Mouse (Mus musculus): ENCODE data around the gene Gm13276. TPM values are rescaled to one million over a fixed set of nuclear protein-coding genes. Genes with fewer than 3 reads are reported as not detected.
"Not testable (repeated sequence)": the region's sequence is repeated elsewhere in the genome, so short reads cannot be mapped to it uniquely, and the experiment has no call there.

The Gm13276 gene
- polyA plus RNA-seq, 1 experiment: not detected

DNA sequence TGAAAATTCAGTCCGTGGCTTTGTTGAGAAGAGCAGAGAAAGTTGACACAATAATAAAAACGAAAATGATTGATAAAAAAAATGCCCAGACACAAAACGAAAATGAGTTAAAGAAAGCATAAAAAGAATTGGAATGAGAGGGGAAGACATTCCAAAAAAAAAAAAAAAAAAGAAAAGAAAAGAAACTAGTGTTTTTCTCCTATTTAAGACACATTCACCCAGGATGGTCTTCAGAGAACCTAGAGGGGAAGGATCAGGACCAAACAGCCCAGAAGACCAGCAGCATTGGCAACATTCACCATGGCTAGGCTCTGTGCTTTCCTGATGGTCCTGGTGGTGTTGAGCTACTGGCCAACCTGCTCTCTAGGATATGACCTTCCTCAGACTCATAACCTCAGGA lies 30.4 kb downstream of the Gm13276 start, which contains the start of gene Ifna7:
Gene Ifna7 (plus strand): TSS at position 301 of the 400 bp plus-strand sequence.
- Histone ChIP-seq H3K4me3 (ENCODE audit: low read depth, low read length) (no peak within 1 kb of the TSS), H3K36me3 (ENCODE audit: control insufficient read depth, insufficient read depth, low read length) (no peaks in the 10 kb centered on the region), H3K27me3 (ENCODE audit: control insufficient read depth, insufficient read depth, low read length) (no peaks in the 10 kb centered on the region; the same call in 1 of the 2 replicates), H3K4me1 (ENCODE audit: control insufficient read depth, insufficient read depth, insufficient read length, low read length) (no peaks in the 10 kb centered on the region), H3K27ac (ENCODE audit: insufficient read depth, low read depth, low read length) (no peak within 1 kb of the TSS)
- TF ChIP-seq CTCF (IDR thresholded peaks at IDR 0.05; ENCODE audit: extremely low read depth, insufficient read length, insufficient replicate concordance, low read depth, low read length) (no peak), POLR2A (IDR thresholded peaks at IDR 0.05; ENCODE audit: low read depth, low read length) (no peak)
- 51% methylated on average over 3 of the region's 3 CpGs for whole genome bisulfite sequencing

DNA sequence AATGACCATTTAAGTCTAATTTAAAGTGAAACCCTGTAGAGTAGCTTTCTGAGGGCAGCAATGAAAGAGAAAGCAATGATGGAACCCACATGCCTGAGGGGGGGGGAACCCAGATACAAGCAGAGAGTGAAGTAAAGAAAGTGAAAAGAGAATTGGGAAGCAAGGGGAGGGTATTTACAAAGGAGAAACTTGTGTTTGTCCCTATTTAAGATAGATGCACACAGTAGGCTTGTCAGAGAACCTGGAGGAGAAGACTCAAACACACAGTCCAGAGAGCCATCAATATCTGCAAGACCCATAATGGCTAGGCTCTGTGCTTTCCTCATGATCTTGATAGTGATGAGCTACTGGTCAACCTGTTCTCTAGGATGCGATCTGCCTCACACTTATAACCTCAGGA lies 34.1 kb downstream of the Gm13276 start, which contains the start of gene Ifna11:
Gene Ifna11 (plus strand): TSS at position 301 of the 400 bp plus-strand sequence.
- Histone ChIP-seq H3K4me1 (ENCODE audit: control insufficient read depth, insufficient read depth, insufficient read length, low read length) (no peaks in the 10 kb centered on the region), H3K27me3 (ENCODE audit: control insufficient read depth, insufficient read depth, low read length) (no peaks in the 10 kb centered on the region; the same call in 1 of the 2 replicates), H3K36me3 (ENCODE audit: control insufficient read depth, insufficient read depth, low read length) (no peaks in the 10 kb centered on the region), H3K27ac (ENCODE audit: insufficient read depth, low read depth, low read length) (no peak within 1 kb of the TSS), H3K4me3 (ENCODE audit: low read depth, low read length) (no peak within 1 kb of the TSS)
- TF ChIP-seq POLR2A (IDR thresholded peaks at IDR 0.05; ENCODE audit: low read depth, low read length): no peak
- no peak for TF ChIP-seq CTCF (IDR thresholded peaks at IDR 0.05; ENCODE audit: extremely low read depth, insufficient read length, insufficient replicate concordance, low read depth, low read length)
- WGBS: 83% methylated on average over 1 of the region's 1 CpGs

DNA sequence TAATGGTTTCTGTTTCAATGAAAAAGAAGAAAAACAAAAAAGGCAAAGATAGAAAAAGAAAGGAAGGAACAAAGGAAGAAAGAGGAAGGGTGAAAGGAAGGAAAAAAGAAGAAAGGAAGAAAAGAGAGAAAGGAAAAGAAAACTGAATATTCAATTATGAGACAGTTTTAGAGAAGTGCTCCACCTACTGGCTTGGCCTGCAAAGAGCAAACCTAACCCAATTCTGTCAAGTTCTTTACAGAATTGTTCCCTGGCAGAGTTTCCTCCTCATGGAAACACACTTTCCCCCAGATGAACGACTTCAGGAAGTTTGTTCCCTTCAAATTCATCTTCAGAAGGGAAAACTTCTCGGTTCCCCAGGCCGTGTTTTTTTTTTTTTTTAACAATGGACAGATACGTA lies 37.5 kb downstream of the Gm13276 start:
- H3K4me1 ChIP-seq (ENCODE audit: control insufficient read depth, insufficient read depth, insufficient read length, low read length): no peaks in the 10 kb centered on the region
- H3K36me3 ChIP-seq (ENCODE audit: control insufficient read depth, insufficient read depth, low read length): no peaks in the 10 kb centered on the region
- H3K4me3 ChIP-seq (ENCODE audit: low read depth, low read length): no peak overlapping the region
- no peak overlapping the region for H3K27ac ChIP-seq (ENCODE audit: insufficient read depth, low read depth, low read length)
- H3K27me3 ChIP-seq (ENCODE audit: control insufficient read depth, insufficient read depth, low read length): no peaks in the 10 kb centered on the region; the same call in 1 of the 2 replicates
- no peak for TF ChIP-seq CTCF (IDR thresholded peaks at IDR 0.05; ENCODE audit: extremely low read depth, insufficient read length, insufficient replicate concordance, low read depth, low read length)
- no peak for TF ChIP-seq POLR2A (IDR thresholded peaks at IDR 0.05; ENCODE audit: low read depth, low read length)
- WGBS: 27% methylated on average over 4 of the region's 4 CpGs

DNA sequence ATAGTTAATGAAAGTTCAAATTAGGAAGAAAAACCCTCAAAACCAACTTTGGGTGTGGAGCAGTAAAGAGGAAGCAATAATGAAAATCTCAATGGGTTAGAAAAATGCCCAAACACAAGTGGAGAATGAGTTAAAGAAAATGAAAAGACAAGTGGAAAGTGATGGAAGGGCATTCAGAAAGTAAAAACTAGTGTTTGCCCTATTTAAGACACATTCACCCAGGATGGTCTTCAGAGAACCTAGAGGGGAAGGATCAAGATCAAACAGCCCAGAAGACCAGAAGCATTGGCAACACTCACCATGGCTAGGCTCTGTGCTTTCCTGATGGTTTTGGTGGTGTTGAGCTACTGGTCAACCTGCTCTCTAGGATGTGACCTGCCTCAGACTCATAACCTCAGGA lies 41.6 kb downstream of the Gm13276 start, which contains the start of gene Ifna6:
Gene Ifna6 (plus strand): TSS at position 301 of the 400 bp plus-strand sequence.
- not testable (repeated sequence) for H3K27ac ChIP-seq (ENCODE audit: insufficient read depth, low read depth, low read length); H3K4me3 ChIP-seq (ENCODE audit: low read depth, low read length); H3K4me1 ChIP-seq (ENCODE audit: control insufficient read depth, insufficient read depth, insufficient read length, low read length); H3K27me3 ChIP-seq (ENCODE audit: control insufficient read depth, insufficient read depth, low read length); H3K36me3 ChIP-seq (ENCODE audit: control insufficient read depth, insufficient read depth, low read length)

- 22% methylated on average over 4 of the region's 4 CpGs for WGBS
- H3K36me3 ChIP-seq (ENCODE audit: control insufficient read depth, insufficient read depth, low read length): no peaks in the 10 kb centered on the region
- no peak overlapping the region for H3K4me3 ChIP-seq (ENCODE audit: low read depth, low read length)
- no peaks in the 10 kb centered on the region for H3K27me3 ChIP-seq (ENCODE audit: control insufficient read depth, insufficient read depth, low read length)
- TF ChIP-seq CTCF (IDR thresholded peaks at IDR 0.05; ENCODE audit: extremely low read depth, insufficient read length, insufficient replicate concordance, low read depth, low read length): no peak
- TF ChIP-seq POLR2A (IDR thresholded peaks at IDR 0.05; ENCODE audit: low read depth, low read length): no peak
- no peaks in the 10 kb centered on the region for H3K4me1 ChIP-seq (ENCODE audit: control insufficient read depth, insufficient read depth, insufficient read length, low read length)
- H3K27ac ChIP-seq (ENCODE audit: insufficient read depth, low read depth, low read length): no peak overlapping the region
Measured at GRCm38 (mm10) chr4:88830523-88830922, 45.0 kb downstream of the Gm13276 start.

GRCm38 (mm10) chr4:88835225-88835624 lies 49.7 kb downstream of the Gm13276 start, which contains the start of gene Ifna5:
TSS of gene Ifna5 (plus strand) at chr4:88835525.
- H3K36me3 ChIP-seq (ENCODE audit: control insufficient read depth, insufficient read depth, low read length); H3K4me1 ChIP-seq (ENCODE audit: control insufficient read depth, insufficient read depth, insufficient read length, low read length); H3K4me3 ChIP-seq (ENCODE audit: low read depth, low read length); H3K27ac ChIP-seq (ENCODE audit: insufficient read depth, low read depth, low read length); H3K27me3 ChIP-seq (ENCODE audit: control insufficient read depth, insufficient read depth, low read length): not testable (repeated sequence)
- 71% methylated on average over 1 of the region's 1 CpGs for WGBS

Other genes starting within 250 kb of the Gm13276 start
- not detected in 2 replicates for gene Ifna15, start 227.5 kb upstream of the Gm13276 start, polyA plus RNA-seq (2012; rRNA removed)
- not detected in 2 replicates for gene Ifna14, start 213.9 kb upstream of the Gm13276 start, polyA plus RNA-seq (2012; rRNA removed)
- not detected in 2 replicates for gene Ifna9, start 193.3 kb upstream of the Gm13276 start, polyA plus RNA-seq (2012; rRNA removed)
- gene Ifna12, start 182.3 kb upstream of the Gm13276 start, polyA plus RNA-seq (2012; rRNA removed): not detected in 2 replicates
- gene C87499, start 151.3 kb upstream of the Gm13276 start, polyA plus RNA-seq (2012; rRNA removed): not detected in 2 replicates
- gene Ifna13, start 141.2 kb upstream of the Gm13276 start, polyA plus RNA-seq (2012; rRNA removed): not detected in 2 replicates
- gene Ifna16, start 108.8 kb upstream of the Gm13276 start, polyA plus RNA-seq (2012; rRNA removed): not detected in 2 replicates
- gene Ifna2, start 101.8 kb upstream of the Gm13276 start, polyA plus RNA-seq (2012; rRNA removed): not detected in 2 replicates
- not detected in 2 replicates for gene Ifnab, start 94.3 kb upstream of the Gm13276 start, polyA plus RNA-seq (2012; rRNA removed)
- 0.68 TPM in 1 of 2 replicates, not detected in the other for gene Gm26566, start 63.9 kb upstream of the Gm13276 start, polyA plus RNA-seq (2012; rRNA removed)
- 6.5 and 11.3 TPM in 2 replicates for gene Klhl9, start 63.2 kb upstream of the Gm13276 start, polyA plus RNA-seq (2012; rRNA removed)
- not detected in 2 replicates for gene Gm13271, start 30.8 kb upstream of the Gm13276 start, polyA plus RNA-seq (2012; rRNA removed)
- gene Gm13283, start 25.6 kb upstream of the Gm13276 start, polyA plus RNA-seq (2012; rRNA removed): 0.08 TPM in 2 replicates
- not detected in 2 replicates for gene Gm13290, start 11.9 kb upstream of the Gm13276 start, polyA plus RNA-seq (2012; rRNA removed)
- not detected in 2 replicates for gene Gm13289, start 8.8 kb upstream of the Gm13276 start, polyA plus RNA-seq (2012; rRNA removed)
- gene Gm13272, start 5.9 kb upstream of the Gm13276 start, polyA plus RNA-seq (2012; rRNA removed): not detected in 2 replicates
- not detected in 2 replicates for gene Ifnz, start 3.6 kb upstream of the Gm13276 start, polyA plus RNA-seq (2012; rRNA removed)
- gene Gm13277, start 2.9 kb downstream of the Gm13276 start, polyA plus RNA-seq (2012; rRNA removed): not detected in 2 replicates
- not detected in 2 replicates for gene Gm13278, start 5.8 kb downstream of the Gm13276 start, polyA plus RNA-seq (2012; rRNA removed)
- not detected in 2 replicates for gene Gm13275, start 8.8 kb downstream of the Gm13276 start, polyA plus RNA-seq (2012; rRNA removed)
- gene Gm13279, start 11.7 kb downstream of the Gm13276 start, polyA plus RNA-seq (2012; rRNA removed): not detected in 2 replicates
- not detected in 2 replicates for gene Gm13285, start 14.0 kb downstream of the Gm13276 start, polyA plus RNA-seq (2012; rRNA removed)
- gene Gm13287, start 17.5 kb downstream of the Gm13276 start, polyA plus RNA-seq (2012; rRNA removed): not detected in 2 replicates
- not detected in 2 replicates for gene Gm13288, start 19.8 kb downstream of the Gm13276 start, polyA plus RNA-seq (2012; rRNA removed)
- gene Ifna7, start 30.5 kb downstream of the Gm13276 start, polyA plus RNA-seq (2012; rRNA removed): not detected in 2 replicates
- not detected in 2 replicates for gene Ifna11, start 34.2 kb downstream of the Gm13276 start, polyA plus RNA-seq (2012; rRNA removed)
- not detected in 2 replicates for gene Ifna6, start 41.7 kb downstream of the Gm13276 start, polyA plus RNA-seq (2012; rRNA removed)
- gene Ifna5, start 49.8 kb downstream of the Gm13276 start, polyA plus RNA-seq (2012; rRNA removed): not detected in 2 replicates
- not detected in 2 replicates for gene Ifna4, start 56.2 kb downstream of the Gm13276 start, polyA plus RNA-seq (2012; rRNA removed)
- not detected in 2 replicates for gene Ifna1, start 64.4 kb downstream of the Gm13276 start, polyA plus RNA-seq (2012; rRNA removed)
- gene Ifne, start 94.5 kb downstream of the Gm13276 start, polyA plus RNA-seq (2012; rRNA removed): 0.42 TPM in 1 of 2 replicates, not detected in the other